Mouse (Mus musculus): ENCODE measurements around the gene Galnt3. TPM values are rescaled to one million over a fixed set of nuclear protein-coding genes. Genes with fewer than 3 reads are reported as not detected.

Gene Galnt3
- polyA plus RNA-seq, 1 experiment from 2014 or later, result 3.9 TPM

DNA sequence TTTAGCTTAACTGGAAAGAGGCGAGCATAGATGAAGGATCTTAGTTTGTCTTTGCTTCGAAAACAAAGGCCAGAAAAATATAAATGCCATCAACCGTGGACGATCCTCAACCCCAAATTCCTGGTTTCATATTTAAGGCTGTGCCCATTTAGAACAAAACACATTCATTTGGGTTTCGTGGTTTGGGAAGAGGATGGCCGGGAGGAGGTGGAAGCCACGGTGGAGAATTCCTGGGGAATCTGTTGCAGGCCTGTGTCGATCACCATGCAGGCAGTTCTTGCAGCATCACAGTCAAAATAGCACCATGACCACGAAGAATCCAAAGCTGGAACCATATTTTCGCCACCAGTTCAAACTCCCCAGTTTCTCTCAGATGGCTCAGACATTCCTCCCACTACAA, 61.5 kb downstream of the Galnt3 start:
- WGBS, result 88% methylated on average over 10 of the region's 10 CpGs
- DNase-seq (ENCODE audit: low spot score) (no peak), ATAC-seq (replicated peaks; ENCODE audit: insufficient number of reproducible peaks, low FRiP score, low TSS enrichment, low read depth) (no peak)
- H3K9me3 ChIP-seq (replicated peaks; ENCODE audit: control insufficient read depth, low read length), result no peaks in the 10 kb centered on the region
- no peaks in the 10 kb centered on the region for H3K36me3 ChIP-seq (replicated peaks; ENCODE audit: control insufficient read depth, insufficient read depth, low read depth, low read length)
- H3K27ac ChIP-seq (replicated peaks; ENCODE audit: low read depth, low read length), result no peak overlapping the region
- no peak overlapping the region for H3K4me3 ChIP-seq (ENCODE audit: low read depth, low read length)
- no peak overlapping the region for H3K9ac ChIP-seq (replicated peaks; ENCODE audit: low read length)
- H3K4me1 ChIP-seq (ENCODE audit: control insufficient read depth, insufficient read depth, low read length), result no peaks in the 10 kb centered on the region
- H3K27me3 ChIP-seq (ENCODE audit: control insufficient read depth, insufficient read depth, low read length), result no peaks in the 10 kb centered on the region
- no peak overlapping the region for H3K4me2 ChIP-seq (ENCODE audit: low read depth, low read length)

DNA sequence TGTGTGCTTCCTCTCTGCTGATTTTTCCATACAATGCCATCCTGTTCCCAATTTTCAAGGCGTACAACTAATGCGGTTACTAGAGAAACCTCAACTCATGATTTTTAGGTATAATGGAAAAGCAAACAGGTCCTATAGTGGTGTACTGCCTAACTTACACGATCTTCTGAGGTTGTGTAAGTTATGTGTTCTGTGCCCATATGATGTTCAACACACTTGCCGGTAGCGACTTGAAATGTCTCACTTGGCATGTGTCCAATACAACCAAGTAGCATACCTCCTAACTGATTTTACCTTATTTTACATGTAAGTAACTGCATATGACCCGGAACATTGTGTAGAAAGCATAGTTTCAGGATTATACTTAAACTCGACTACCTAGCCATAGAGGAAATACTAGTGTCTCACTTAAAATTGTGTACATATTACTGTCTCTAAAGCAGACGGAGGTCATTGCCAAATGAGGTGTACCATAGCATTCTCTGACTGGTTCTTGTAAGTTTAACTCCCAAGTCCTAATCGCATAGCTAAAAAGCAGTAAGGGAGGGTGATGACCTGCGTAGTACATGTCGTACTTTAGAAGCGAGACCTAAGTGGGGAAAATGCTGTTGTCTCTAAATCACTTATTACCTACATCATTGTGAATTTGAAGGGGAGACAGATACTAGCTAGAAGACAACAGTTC, 80.2 kb downstream of the Galnt3 start:
- no peak for DNase-seq (ENCODE audit: low spot score)
- ATAC-seq (replicated peaks; ENCODE audit: insufficient number of reproducible peaks, low FRiP score, low TSS enrichment, low read depth), result no peak
- no peak overlapping the region for H3K27ac ChIP-seq (replicated peaks; ENCODE audit: low read depth, low read length)
- no peaks in the 10 kb centered on the region for H3K9me3 ChIP-seq (replicated peaks; ENCODE audit: control insufficient read depth, low read length)
- no peaks in the 10 kb centered on the region for H3K4me1 ChIP-seq (ENCODE audit: control insufficient read depth, insufficient read depth, low read length)
- H3K9ac ChIP-seq (replicated peaks; ENCODE audit: low read length), result no peak overlapping the region
- 89% methylated on average over 12 of the region's 12 CpGs for WGBS
- no peak overlapping the region for H3K4me3 ChIP-seq (ENCODE audit: low read depth, low read length)
- no peaks in the 10 kb centered on the region for H3K27me3 ChIP-seq (ENCODE audit: control insufficient read depth, insufficient read depth, low read length)
- no peaks in the 10 kb centered on the region for H3K36me3 ChIP-seq (replicated peaks; ENCODE audit: control insufficient read depth, insufficient read depth, low read depth, low read length)
- H3K4me2 ChIP-seq (ENCODE audit: low read depth, low read length), result no peak overlapping the region

DNA sequence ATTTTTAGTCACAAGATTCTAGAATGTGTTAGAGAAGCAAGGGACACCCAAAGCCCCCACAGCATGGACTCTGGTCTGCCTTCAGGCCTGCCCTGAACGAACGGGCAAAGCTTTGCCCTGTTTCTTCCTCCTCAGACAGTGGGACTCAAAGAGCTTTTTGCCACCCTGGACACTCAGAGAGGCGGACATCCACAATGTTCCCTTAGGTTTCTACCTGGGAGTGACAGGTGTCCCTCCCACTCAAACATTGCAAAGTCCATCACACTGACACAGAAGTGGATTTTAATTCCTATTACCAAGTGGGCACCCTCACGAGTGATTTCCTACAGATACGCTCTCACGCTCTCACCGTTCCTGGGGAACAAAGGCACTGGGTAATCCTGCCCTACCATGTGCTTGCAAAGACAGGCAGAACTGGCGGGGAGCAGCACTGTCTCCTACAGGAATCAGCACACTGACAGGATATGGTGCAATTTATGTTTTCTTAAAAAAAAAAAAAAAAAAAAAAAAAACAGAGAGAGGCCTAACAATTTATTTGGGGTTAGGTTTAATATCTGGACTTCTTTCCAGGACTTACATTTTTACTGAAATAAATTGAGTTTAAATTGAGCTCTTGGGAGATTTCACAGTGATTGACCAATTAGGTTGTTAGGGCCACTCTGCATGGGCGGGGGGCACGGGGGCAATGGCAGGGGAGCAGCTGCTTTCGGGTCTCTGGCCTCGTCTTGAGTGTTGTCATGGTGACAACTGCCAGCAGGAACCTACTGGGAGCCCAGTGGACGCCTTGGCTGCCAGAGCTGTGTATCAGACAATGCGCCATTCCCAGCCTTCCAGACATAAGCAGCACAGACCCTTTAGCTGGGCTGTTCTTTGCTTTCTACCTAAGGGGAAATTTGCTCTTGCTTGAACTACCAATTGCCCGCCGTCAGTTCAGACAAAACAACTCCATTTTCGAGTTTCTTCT, 81.1 kb downstream of the Galnt3 start:
- WGBS, result 56% methylated on average over 17 of the region's 17 CpGs
- Histone ChIP-seq H3K27me3 (ENCODE audit: control insufficient read depth, insufficient read depth, low read length) (no peaks in the 10 kb centered on the region), H3K27ac (replicated peaks; ENCODE audit: low read depth, low read length) (no peak overlapping the region), H3K36me3 (replicated peaks; ENCODE audit: control insufficient read depth, insufficient read depth, low read depth, low read length) (no peaks in the 10 kb centered on the region), H3K4me2 (ENCODE audit: low read depth, low read length) (no peak overlapping the region), H3K9ac (replicated peaks; ENCODE audit: low read length) (no peak overlapping the region), H3K9me3 (replicated peaks; ENCODE audit: control insufficient read depth, low read length) (no peaks in the 10 kb centered on the region), H3K4me1 (ENCODE audit: control insufficient read depth, insufficient read depth, low read length) (no peaks in the 10 kb centered on the region), H3K4me3 (ENCODE audit: low read depth, low read length) (no peak overlapping the region)
- ATAC-seq (replicated peaks; ENCODE audit: insufficient number of reproducible peaks, low FRiP score, low TSS enrichment, low read depth), result peak; percentile 64
- DNase-seq (ENCODE audit: low spot score), result peak; percentile 24

DNA sequence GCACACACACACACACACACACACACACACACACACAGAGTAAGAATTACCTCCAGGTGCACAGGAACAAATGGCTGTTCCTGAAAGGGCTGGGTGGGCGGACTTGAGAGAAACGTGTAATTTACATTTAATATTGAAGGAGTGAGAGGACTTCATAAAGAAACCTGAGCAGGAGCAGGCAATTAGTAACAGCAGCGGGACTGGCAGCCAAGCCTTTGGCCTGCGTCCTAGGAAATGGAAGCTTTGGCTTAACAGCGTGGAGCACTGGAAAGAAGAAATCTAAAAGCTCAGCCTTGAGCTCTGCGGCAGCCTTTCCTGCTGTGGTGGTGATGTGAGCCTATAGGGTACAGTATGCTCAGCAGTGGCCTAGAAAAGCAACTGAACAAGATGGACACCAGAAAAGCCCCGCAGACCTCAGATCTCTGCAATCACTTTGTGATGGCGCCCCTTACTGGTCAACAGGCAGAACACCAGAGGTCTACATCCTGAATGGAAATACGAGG, 82.8 kb downstream of the Galnt3 start:
- 60% methylated on average over 9 of the region's 9 CpGs for WGBS
- Histone ChIP-seq H3K27ac (replicated peaks; ENCODE audit: low read depth, low read length) (no peak overlapping the region), H3K4me2 (ENCODE audit: low read depth, low read length) (no peak overlapping the region)

DNA sequence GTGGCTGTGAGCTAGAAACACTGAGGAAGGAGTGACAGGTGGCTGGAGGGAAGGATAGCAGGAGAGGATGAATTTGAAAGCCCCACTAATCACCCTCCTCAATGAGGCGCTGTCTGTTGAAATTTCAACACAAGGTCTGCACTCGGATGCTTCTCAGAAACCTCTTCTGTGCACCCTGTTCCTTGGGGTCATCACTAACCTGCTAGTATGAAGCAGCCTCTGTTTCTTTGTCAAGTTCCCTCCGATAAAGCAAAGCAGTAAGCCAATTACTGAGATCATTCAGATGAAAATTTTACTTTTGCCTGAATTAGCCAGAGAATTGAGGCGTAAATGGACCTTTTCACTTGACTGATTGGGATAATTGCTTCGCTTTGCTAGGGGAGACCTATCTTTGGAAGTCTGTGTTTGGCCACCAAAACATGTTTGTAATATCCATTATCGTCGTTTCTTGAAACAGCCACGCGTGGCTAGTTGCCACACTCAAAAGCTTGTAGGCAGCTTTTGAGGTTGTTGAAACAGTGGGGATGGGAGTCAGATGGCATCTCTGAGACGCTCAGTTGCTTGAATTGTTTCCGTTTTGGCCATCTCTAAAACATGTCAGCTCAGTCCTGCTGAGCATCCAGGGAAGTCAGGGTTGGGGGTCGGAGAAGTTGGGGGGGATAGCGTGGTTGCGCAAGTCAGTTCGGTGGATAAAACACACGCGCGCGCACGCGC, 83.4 kb downstream of the Galnt3 start:
- H3K4me2 ChIP-seq (ENCODE audit: low read depth, low read length), result no peak overlapping the region
- ATAC-seq (replicated peaks; ENCODE audit: insufficient number of reproducible peaks, low FRiP score, low TSS enrichment, low read depth), result peak; percentile 19; the same call in 1 of the 2 replicates
- H3K4me3 ChIP-seq (ENCODE audit: low read depth, low read length), result no peak overlapping the region
- no peaks in the 10 kb centered on the region for H3K9me3 ChIP-seq (replicated peaks; ENCODE audit: control insufficient read depth, low read length)
- no peak for DNase-seq (ENCODE audit: low spot score)
- WGBS, result 84% methylated on average over 21 of the region's 21 CpGs
- no peaks in the 10 kb centered on the region for H3K27me3 ChIP-seq (ENCODE audit: control insufficient read depth, insufficient read depth, low read length)
- no peak overlapping the region for H3K27ac ChIP-seq (replicated peaks; ENCODE audit: low read depth, low read length)
- H3K36me3 ChIP-seq (replicated peaks; ENCODE audit: control insufficient read depth, insufficient read depth, low read depth, low read length), result no peaks in the 10 kb centered on the region
- no peak overlapping the region for H3K9ac ChIP-seq (replicated peaks; ENCODE audit: low read length)
- H3K4me1 ChIP-seq (ENCODE audit: control insufficient read depth, insufficient read depth, low read length), result no peaks in the 10 kb centered on the region

More for the DNA sequence above, 82.8 kb downstream of the Galnt3 start:
- Histone ChIP-seq H3K4me1 (ENCODE audit: control insufficient read depth, insufficient read depth, low read length) (no peaks in the 10 kb centered on the region), H3K36me3 (replicated peaks; ENCODE audit: control insufficient read depth, insufficient read depth, low read depth, low read length) (no peaks in the 10 kb centered on the region), H3K4me3 (ENCODE audit: low read depth, low read length) (no peak overlapping the region), H3K9me3 (replicated peaks; ENCODE audit: control insufficient read depth, low read length) (no peaks in the 10 kb centered on the region), H3K9ac (replicated peaks; ENCODE audit: low read length) (no peak overlapping the region), H3K27me3 (ENCODE audit: control insufficient read depth, insufficient read depth, low read length) (no peaks in the 10 kb centered on the region)
- ATAC-seq (replicated peaks; ENCODE audit: insufficient number of reproducible peaks, low FRiP score, low TSS enrichment, low read depth) (peak; percentile 82), DNase-seq (ENCODE audit: low spot score) (peak; percentile 68)

DNA sequence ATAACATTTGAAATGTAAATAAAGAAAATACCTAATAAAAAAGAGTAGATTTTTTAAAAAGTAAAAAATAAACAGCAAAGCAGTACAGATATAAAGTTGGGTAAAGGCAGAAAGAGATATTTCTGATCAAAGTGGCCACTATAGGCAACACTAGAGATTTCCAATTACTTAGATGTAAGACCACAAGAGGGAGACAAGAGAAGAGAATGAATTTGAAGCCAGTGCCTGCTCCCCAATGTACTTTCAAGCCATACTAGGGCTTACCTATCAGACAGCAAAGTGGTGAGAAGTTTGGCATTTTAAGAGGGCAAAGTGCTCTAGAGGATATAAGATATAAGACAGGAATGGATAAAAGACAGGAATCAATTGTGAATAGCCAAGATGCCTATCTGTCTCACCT, 84.2 kb downstream of the Galnt3 start:
- Histone ChIP-seq H3K4me3 (ENCODE audit: low read depth, low read length) (no peak overlapping the region), H3K27ac (replicated peaks; ENCODE audit: low read depth, low read length) (no peak overlapping the region), H3K4me2 (ENCODE audit: low read depth, low read length) (no peak overlapping the region), H3K36me3 (replicated peaks; ENCODE audit: control insufficient read depth, insufficient read depth, low read depth, low read length) (no peaks in the 10 kb centered on the region), H3K27me3 (ENCODE audit: control insufficient read depth, insufficient read depth, low read length) (no peaks in the 10 kb centered on the region), H3K9ac (replicated peaks; ENCODE audit: low read length) (no peak overlapping the region), H3K4me1 (ENCODE audit: control insufficient read depth, insufficient read depth, low read length) (no peaks in the 10 kb centered on the region), H3K9me3 (replicated peaks; ENCODE audit: control insufficient read depth, low read length) (no peaks in the 10 kb centered on the region)
- ATAC-seq (replicated peaks; ENCODE audit: insufficient number of reproducible peaks, low FRiP score, low TSS enrichment, low read depth) (no peak), DNase-seq (ENCODE audit: low spot score) (no peak)

DNA sequence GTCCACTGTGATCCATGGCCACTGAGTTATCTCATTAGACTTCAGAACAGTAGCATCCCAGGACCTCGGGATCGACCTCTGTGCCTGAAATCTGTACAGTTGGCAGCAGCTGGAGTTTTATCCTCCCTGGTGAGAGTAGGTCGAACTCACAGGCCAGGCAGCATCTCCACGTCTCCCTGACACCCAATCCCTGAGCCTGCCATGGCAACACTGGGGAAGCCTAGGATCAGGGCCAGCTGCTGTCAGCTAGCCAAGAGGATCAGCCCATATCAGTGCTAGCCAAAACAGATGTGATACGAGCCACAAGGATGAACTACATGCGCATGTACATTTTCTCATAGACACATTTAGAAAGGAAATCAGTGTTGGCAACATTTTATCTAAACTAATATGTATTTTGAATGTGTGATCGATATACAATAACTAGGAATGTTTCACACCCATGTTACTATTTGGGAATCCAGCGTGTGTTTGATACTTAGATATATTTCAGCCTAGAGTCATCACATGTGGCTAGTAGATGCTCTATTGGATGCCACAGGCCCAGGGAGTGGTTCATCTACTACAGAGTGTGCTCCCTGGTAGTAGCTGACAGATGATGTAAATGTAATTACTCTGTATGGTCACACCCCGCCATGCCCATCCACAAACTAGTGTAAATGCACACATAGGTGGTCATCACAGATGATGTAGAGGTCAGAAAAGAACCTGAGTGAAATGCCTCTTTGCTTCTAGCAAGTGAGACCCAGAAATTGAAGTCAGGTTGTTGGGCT, 89.7 kb downstream of the Galnt3 start:
- ATAC-seq (replicated peaks; ENCODE audit: insufficient number of reproducible peaks, low FRiP score, low TSS enrichment, low read depth), result no peak
- 75% methylated on average over 9 of the region's 9 CpGs for WGBS
- DNase-seq (ENCODE audit: low spot score), result no peak

More for the DNA sequence above, 89.7 kb downstream of the Galnt3 start:
- no peak overlapping the region for H3K4me3 ChIP-seq (ENCODE audit: low read depth, low read length)
- H3K27me3 ChIP-seq (ENCODE audit: control insufficient read depth, insufficient read depth, low read length), result no peaks in the 10 kb centered on the region
- no peaks in the 10 kb centered on the region for H3K36me3 ChIP-seq (replicated peaks; ENCODE audit: control insufficient read depth, insufficient read depth, low read depth, low read length)
- no peak overlapping the region for H3K27ac ChIP-seq (replicated peaks; ENCODE audit: low read depth, low read length)
- no peaks in the 10 kb centered on the region for H3K9me3 ChIP-seq (replicated peaks; ENCODE audit: control insufficient read depth, low read length)
- no peaks in the 10 kb centered on the region for H3K4me1 ChIP-seq (ENCODE audit: control insufficient read depth, insufficient read depth, low read length)
- no peak overlapping the region for H3K9ac ChIP-seq (replicated peaks; ENCODE audit: low read length)
- no peak overlapping the region for H3K4me2 ChIP-seq (ENCODE audit: low read depth, low read length)

Data from embryonic facial prominence, embryonic 11.5 days (tissue).